Mouse (Mus musculus) stomach, postnatal 0 days (tissue): ENCODE measurements around the gene Elmsan1. TPM values are rescaled to one million over a fixed set of nuclear protein-coding genes. Genes with fewer than 3 reads are reported as not detected.
A peak's percentile ranks its signal among the peaks of the same experiment; 100 is the strongest.

Experiments
- ATAC-seq: fragments of 200-750 bp; cut with Nextera tagmentation; 2 replicates; pipeline ENCODE4 v1.8.0; 2017; ENCODE audit not compliant: low FRiP score, low TSS enrichment
- DNase-seq: peaks from one replicate; pipeline ENCODE4 v3.0.0-alpha.2; 2016; ENCODE audit warnings: low spot score
- H3K27ac ChIP-seq: fragments of 300-500 bp; sonication (generic); replicated peaks from 2 replicates; pipeline ENCODE4 v1.5.1; 2014; ENCODE audit warnings: mild to moderate bottlenecking, control low read depth
- H3K27me3 ChIP-seq: fragments of 300-500 bp; sonication (generic); 2 replicates; pipeline ENCODE4 v1.6.1; 2014; ENCODE audit warnings: low read length; ENCODE audit not compliant: control insufficient read depth, insufficient read depth
- H3K36me3 ChIP-seq: fragments of 300-500 bp; sonication (generic); 2 replicates; pipeline ENCODE4 v1.6.1; 2014; ENCODE audit warnings: low read length, mixed read lengths; ENCODE audit not compliant: control insufficient read depth, insufficient read depth
- H3K4me1 ChIP-seq: fragments of 300-500 bp; sonication (generic); replicated peaks from 2 replicates; pipeline ENCODE4 v1.6.1; 2014; ENCODE audit warnings: antibody characterized with exemption; ENCODE audit not compliant: control insufficient read depth, insufficient read depth
- H3K4me2 ChIP-seq: fragments of 300-500 bp; sonication (generic); replicated peaks from 2 replicates; pipeline ENCODE4 v1.6.1; 2014; ENCODE audit warnings: low read depth, mild to moderate bottlenecking, control low read depth, moderate library complexity
- H3K4me3 ChIP-seq: fragments of 300-500 bp; sonication (generic); 2 replicates; pipeline ENCODE4 v1.5.1; 2014; ENCODE audit warnings: low read depth, low read length, control low read depth
- H3K9ac ChIP-seq: fragments of 300-500 bp; sonication (generic); 2 replicates; pipeline ENCODE4 v1.6.1; 2014; ENCODE audit warnings: mild to moderate bottlenecking, low read length, control low read depth, mixed read lengths
- H3K9me3 ChIP-seq: fragments of 300-500 bp; sonication (generic); 2 replicates; pipeline ENCODE4 v1.6.1; 2016; ENCODE audit warnings: low read length; ENCODE audit not compliant: control insufficient read depth
- CTCF ChIP-seq: IDR thresholded peaks from 2 replicates; pipeline ENCODE4 v1.5.1; 2016; ENCODE audit warnings: antibody characterized with exemption, low read depth, mild to moderate bottlenecking, moderate library complexity
- EP300 ChIP-seq: optimal IDR thresholded peaks from 2 replicates; pipeline ENCODE3; 2016; ENCODE audit warnings: antibody characterized with exemption
- WGBS: fragments of 180-500 bp; shearing (Covaris S2); extraction: QIAGEN DNeasy Blood & Tissue Kit; methylation state at CpG from one replicate; pipeline ENCODE4 v1.1.7; 2014; 5-methylcytosine and 5-hydroxymethylcytosine counted together
- polyA plus RNA-seq: library from polyadenylated mRNA; unstranded; fragments of >200 nt; fragmentation: Nextera tagmentation; extraction: Ambion mirVana; gene quantifications from 2 replicates; pipeline ENCODE4 v1.2.1, GENCODE M21; 2015

The Elmsan1 gene
- polyA plus RNA-seq, 1 experiment from 2014 or later = 4.1 TPM

DNA sequence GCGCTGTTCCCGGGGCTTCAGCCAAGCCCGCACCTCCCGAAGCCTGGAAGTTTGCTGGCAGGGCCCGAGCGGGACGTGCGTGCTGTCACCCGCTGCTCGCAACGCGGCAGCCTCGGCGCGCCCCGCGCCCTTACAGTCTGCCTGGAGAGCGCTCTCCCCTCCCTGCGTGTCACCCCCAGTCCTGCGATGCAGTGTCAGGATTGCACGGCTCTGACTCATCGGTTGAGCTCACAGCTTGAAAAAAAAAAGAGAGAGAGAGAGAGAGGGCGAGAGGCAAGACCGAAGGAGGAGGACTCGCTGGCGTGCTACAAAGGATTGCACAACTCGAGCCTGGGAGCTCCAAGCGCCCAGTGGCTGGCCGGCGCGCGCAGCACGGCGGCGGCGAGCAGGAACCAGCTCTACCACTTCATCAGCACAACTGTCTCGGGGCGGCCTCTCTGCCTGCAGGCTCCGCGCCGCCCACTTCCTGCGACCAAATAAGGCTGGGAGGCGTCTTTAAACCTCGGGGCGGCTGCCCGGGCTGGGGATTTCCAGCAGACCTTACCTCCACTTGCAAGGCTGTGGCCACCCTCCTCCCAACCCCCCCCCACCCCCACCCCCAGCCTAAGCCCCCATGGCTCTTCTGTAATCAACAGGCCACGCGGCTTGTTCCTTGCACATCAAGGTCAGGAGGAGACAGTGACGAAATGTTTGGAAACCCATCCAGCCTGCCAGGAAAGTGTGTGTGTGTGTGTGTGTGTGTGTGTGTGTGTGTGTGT lies 24.9 kb downstream of the Elmsan1 start:
- WGBS = under 1% methylated on average over 47 of the region's 49 CpGs
- peak; percentile 94 for ATAC-seq

DNA sequence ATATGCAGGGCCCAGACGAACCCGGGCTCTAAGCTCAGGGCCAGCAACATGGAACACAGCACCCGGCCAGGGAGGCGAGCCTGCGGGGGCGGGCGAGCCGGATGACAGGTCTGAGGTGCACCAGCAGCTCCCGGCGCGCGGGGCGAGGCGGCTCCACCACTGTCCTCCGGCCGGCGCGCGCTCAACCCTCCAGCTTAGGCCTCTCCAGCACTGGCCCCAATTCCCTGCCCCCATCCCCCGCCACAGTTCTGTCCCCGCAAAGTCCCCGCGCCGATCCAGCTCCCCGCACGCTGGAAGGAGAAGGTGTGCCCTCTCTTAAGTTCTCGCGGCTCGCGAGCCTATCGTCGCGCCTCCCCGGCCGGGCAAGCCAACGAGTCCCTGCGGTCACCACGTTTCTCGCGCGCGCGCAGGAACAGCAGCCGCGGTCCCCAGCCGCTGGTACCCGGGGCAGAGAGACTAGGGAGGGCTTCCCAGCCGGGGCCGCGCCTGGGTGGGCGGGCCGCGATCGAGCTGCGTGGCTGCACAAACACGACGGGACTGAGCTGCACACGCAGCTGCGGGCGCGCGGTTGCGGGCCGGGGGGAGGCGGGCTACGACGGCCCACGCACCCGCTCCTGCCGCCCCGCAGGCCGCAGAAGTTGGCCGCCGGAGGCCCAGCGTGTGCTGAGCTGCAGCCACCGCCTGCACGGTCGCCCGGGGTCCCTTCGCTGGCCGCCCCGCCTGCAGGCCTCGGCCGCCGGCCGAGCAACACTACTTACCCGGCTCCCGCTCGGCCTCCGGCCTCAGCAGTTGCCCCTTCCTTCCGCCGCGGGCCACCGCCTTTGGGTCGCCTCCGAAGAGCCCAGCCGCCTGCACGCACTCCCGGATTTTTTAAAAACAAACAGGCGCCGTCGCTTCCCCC lies 25.7 kb downstream of the Elmsan1 start:
- Histone ChIP-seq H3K9ac (peak overlapping the region; percentile 96), H3K4me2 (peak overlapping the region; percentile 96), H3K27ac (peak overlapping the region; percentile 100), H3K9me3 (no peaks in the 10 kb centered on the region), H3K27me3 (no peaks in the 10 kb centered on the region), H3K36me3 (no peaks in the 10 kb centered on the region), H3K4me3 (peak overlapping the region; percentile 87), H3K4me1 (peaks cover 26% of the 10 kb centered on the region)
- ATAC-seq (peak; percentile 28), DNase-seq (peak; percentile 84)
- under 1% methylated on average over 66 of the region's 102 CpGs for WGBS
- no peak for TF ChIP-seq EP300
- no peak for TF ChIP-seq CTCF

More for the DNA sequence above, 24.9 kb downstream of the Elmsan1 start:
- Histone ChIP-seq H3K9me3 (no peaks in the 10 kb centered on the region), H3K36me3 (no peaks in the 10 kb centered on the region), H3K4me1 (peaks cover 20% of the 10 kb centered on the region), H3K4me3 (peak overlapping the region; percentile 87), H3K9ac (peak overlapping the region; percentile 96), H3K27ac (peak overlapping the region; percentile 100), H3K4me2 (peak overlapping the region; percentile 96), H3K27me3 (no peaks in the 10 kb centered on the region)
- peak; percentile 20; the same call in 1 of the 2 replicates for TF ChIP-seq CTCF
- peak; percentile 87 for TF ChIP-seq EP300
- DNase-seq = peak; percentile 98

DNA sequence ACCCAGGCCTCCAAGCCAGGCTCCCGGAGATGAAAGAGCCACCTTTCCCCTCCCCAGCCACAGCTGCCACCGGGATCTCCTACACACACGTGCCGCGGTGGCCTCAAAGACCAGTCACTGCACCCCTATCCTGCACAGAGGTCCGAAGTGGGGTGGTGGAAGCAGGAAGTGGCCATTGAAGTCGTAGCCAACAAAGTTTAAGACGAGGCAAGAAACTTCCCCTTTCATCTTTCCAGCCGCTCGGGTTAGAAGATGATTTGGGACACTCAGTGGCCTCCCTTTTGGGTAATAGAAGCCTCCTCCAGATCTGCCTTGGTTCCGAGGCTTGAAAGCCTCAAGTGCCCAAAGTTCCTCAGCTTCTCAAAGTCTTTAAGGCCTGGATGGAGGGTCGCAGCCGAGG lies 26.4 kb downstream of the Elmsan1 start:
- H3K9me3 ChIP-seq = no peaks in the 10 kb centered on the region
- H3K4me1 ChIP-seq = peaks cover 30% of the 10 kb centered on the region
- no peaks in the 10 kb centered on the region for H3K27me3 ChIP-seq
- no peak for ATAC-seq
- peak overlapping the region; percentile 100 for H3K27ac ChIP-seq
- H3K4me3 ChIP-seq = peak overlapping the region; percentile 87
- peak overlapping the region; percentile 96 for H3K9ac ChIP-seq
- no peaks in the 10 kb centered on the region for H3K36me3 ChIP-seq
- no peak for DNase-seq
- H3K4me2 ChIP-seq = peak overlapping the region; percentile 96
- no peak for TF ChIP-seq CTCF
- no peak for TF ChIP-seq EP300
- WGBS = 6% methylated on average over 13 of the region's 13 CpGs

DNA sequence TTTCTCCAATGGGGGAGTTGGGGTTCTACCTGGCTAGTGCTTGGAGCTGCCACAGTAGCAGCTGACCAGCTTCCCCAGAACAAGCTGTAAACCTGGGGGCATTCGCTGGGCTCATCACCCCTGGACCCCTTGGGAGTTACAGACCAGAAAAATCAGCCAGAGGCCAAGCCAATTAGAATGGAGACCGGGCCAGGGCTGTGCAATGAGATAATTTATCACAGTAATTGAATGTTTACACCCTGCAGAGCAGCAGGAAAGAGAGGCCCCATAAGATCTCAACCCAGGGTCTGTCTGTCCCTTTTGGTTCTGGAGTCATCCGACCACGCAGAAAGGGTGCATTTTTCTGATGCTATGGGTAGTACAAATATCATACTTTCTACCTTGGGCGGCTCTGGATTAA lies 26.9 kb downstream of the Elmsan1 start:
- no peak for DNase-seq
- no peak for TF ChIP-seq CTCF
- TF ChIP-seq EP300 = no peak
- Histone ChIP-seq H3K4me1 (peaks cover 31% of the 10 kb centered on the region), H3K4me2 (peak overlapping the region; percentile 96), H3K36me3 (no peaks in the 10 kb centered on the region), H3K9ac (peak overlapping the region; percentile 96), H3K27me3 (no peaks in the 10 kb centered on the region), H3K27ac (peak overlapping the region; percentile 100), H3K9me3 (no peaks in the 10 kb centered on the region), H3K4me3 (peak overlapping the region; percentile 87)
- WGBS = 25% methylated on average over 5 of the region's 5 CpGs
- ATAC-seq = no peak

DNA sequence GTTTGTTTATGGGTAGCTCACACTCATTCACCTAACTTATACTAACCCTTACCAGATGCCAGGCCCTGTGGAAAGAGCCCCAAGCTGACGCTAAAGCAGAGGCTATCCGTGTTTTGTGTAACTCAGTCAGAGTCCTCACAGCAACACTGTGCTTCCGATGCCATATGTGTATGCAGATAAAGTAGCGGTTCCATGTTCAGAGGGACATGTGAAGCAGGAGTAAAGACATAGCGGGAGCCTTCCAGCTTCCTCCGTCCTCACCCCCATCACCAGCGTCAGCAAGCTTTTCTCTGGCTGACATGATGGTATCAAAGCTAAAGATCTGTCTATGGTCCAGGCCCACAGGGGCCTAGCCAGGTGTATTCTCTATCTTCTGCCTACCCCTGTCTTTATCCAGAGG lies 27.5 kb downstream of the Elmsan1 start:
- TF ChIP-seq EP300 = no peak
- TF ChIP-seq CTCF = no peak
- WGBS = 72% methylated on average over 7 of the region's 7 CpGs
- H3K4me3 ChIP-seq = no peak overlapping the region
- DNase-seq (no peak), ATAC-seq (no peak)
- no peak overlapping the region for H3K27ac ChIP-seq
- no peaks in the 10 kb centered on the region for H3K36me3 ChIP-seq
- H3K4me2 ChIP-seq = peak overlapping the region; percentile 96; the same call in 1 of the 2 replicates
- H3K4me1 ChIP-seq = peaks cover 34% of the 10 kb centered on the region
- no peak overlapping the region for H3K9ac ChIP-seq
- H3K9me3 ChIP-seq = no peaks in the 10 kb centered on the region
- H3K27me3 ChIP-seq = no peaks in the 10 kb centered on the region
